Mouse (Mus musculus): Measurements from ENCODE around the gene Mmp15. TPM values are rescaled to one million over a fixed set of nuclear protein-coding genes. Genes with fewer than 3 reads are reported as not detected.

Gene Mmp15
- total RNA-seq (2015; ENCODE audit: low replicate concordance) (not detected in 2 replicates), total RNA-seq (2017; ENCODE audit: low replicate concordance) (not detected in 2 replicates)

GRCm38 (mm10) chr8:95352151-95352870 lies at the start of gene Mmp15:
TSS of gene Mmp15 (plus strand) at chr8:95352268.
- ATAC-seq (replicated peaks; ENCODE audit: low FRiP score, poor library complexity, severe bottlenecking), result no peak

GRCm38 (mm10) chr8:95302410-95302809 lies 49.7 kb upstream of the Mmp15 start:
- ATAC-seq (replicated peaks; ENCODE audit: low FRiP score, poor library complexity, severe bottlenecking), result no peak

- no peak for ATAC-seq (replicated peaks; ENCODE audit: low FRiP score, poor library complexity, severe bottlenecking)
These were observed 46.5 kb upstream of the Mmp15 start for GRCm38 (mm10) chr8:95305526-95305925.

GRCm38 (mm10) chr8:95306431-95306830 lies 45.6 kb upstream of the Mmp15 start, which contains the start of gene Cngb1:
TSS of gene Cngb1 (minus strand) at chr8:95306585.
- ATAC-seq (replicated peaks; ENCODE audit: low FRiP score, poor library complexity, severe bottlenecking), result no peak

GRCm38 (mm10) chr8:95310342-95310970 lies 41.6 kb upstream of the Mmp15 start, which contains the start of gene Tepp:
TSS of gene Tepp (plus strand) at chr8:95310566.
- no peak for ATAC-seq (replicated peaks; ENCODE audit: low FRiP score, poor library complexity, severe bottlenecking)

GRCm38 (mm10) chr8:95312836-95313235 lies 39.2 kb upstream of the Mmp15 start:
- ATAC-seq (replicated peaks; ENCODE audit: low FRiP score, poor library complexity, severe bottlenecking), result no peak

GRCm38 (mm10) chr8:95313857-95314256 lies 38.2 kb upstream of the Mmp15 start:
- no peak for ATAC-seq (replicated peaks; ENCODE audit: low FRiP score, poor library complexity, severe bottlenecking)

- no peak for ATAC-seq (replicated peaks; ENCODE audit: low FRiP score, poor library complexity, severe bottlenecking)
These were observed 37.4 kb upstream of the Mmp15 start for GRCm38 (mm10) chr8:95314707-95315106.

GRCm38 (mm10) chr8:95315350-95315749 lies 36.7 kb upstream of the Mmp15 start:
- no peak for ATAC-seq (replicated peaks; ENCODE audit: low FRiP score, poor library complexity, severe bottlenecking)

GRCm38 (mm10) chr8:95320224-95321139 lies 31.6 kb upstream of the Mmp15 start:
- no peak for ATAC-seq (replicated peaks; ENCODE audit: low FRiP score, poor library complexity, severe bottlenecking)

- ATAC-seq (replicated peaks; ENCODE audit: low FRiP score, poor library complexity, severe bottlenecking), result no peak
These were observed 28.9 kb upstream of the Mmp15 start for GRCm38 (mm10) chr8:95323201-95323600.

GRCm38 (mm10) chr8:95324646-95325045 lies 27.4 kb upstream of the Mmp15 start:
- ATAC-seq (replicated peaks; ENCODE audit: low FRiP score, poor library complexity, severe bottlenecking), result no peak

- ATAC-seq (replicated peaks; ENCODE audit: low FRiP score, poor library complexity, severe bottlenecking), result no peak
These were observed 25.2 kb upstream of the Mmp15 start for GRCm38 (mm10) chr8:95326822-95327221.

- no peak for ATAC-seq (replicated peaks; ENCODE audit: low FRiP score, poor library complexity, severe bottlenecking)
These were observed 24.1 kb upstream of the Mmp15 start for GRCm38 (mm10) chr8:95327866-95328465.

- no peak for ATAC-seq (replicated peaks; ENCODE audit: low FRiP score, poor library complexity, severe bottlenecking)
These were observed 21.7 kb upstream of the Mmp15 start for GRCm38 (mm10) chr8:95330367-95330766.

GRCm38 (mm10) chr8:95331156-95331719 lies 20.8 kb upstream of the Mmp15 start:
- peak; percentile 40 for ATAC-seq (replicated peaks; ENCODE audit: low FRiP score, poor library complexity, severe bottlenecking)

- ATAC-seq (replicated peaks; ENCODE audit: low FRiP score, poor library complexity, severe bottlenecking), result peak; percentile 92
These were observed 20.2 kb upstream of the Mmp15 start, which contains the start of the genes Zfp319 and Usb1 for GRCm38 (mm10) chr8:95331720-95332436. TSS of gene Zfp319 (minus strand) at chr8:95331950. TSS of gene Usb1 (plus strand) at chr8:95332284.

GRCm38 (mm10) chr8:95332437-95333199 lies 19.4 kb upstream of the Mmp15 start:
- ATAC-seq (replicated peaks; ENCODE audit: low FRiP score, poor library complexity, severe bottlenecking), result peak; percentile 11; the same call in 1 of the 2 replicates

Measured in erythroid progenitor cell, adult 5-6 weeks (primary cell).